Mouse (Mus musculus): ENCODE data around the gene Eif4g1.

- TF ChIP-seq CTCF (IDR thresholded peaks at IDR 0.05; ENCODE audit: insufficient read depth, low read depth, low read length) (no peak), POLR2A (IDR thresholded peaks at IDR 0.05; ENCODE audit: insufficient read depth, low read depth, low read length) (no peak)
Observed at GRCm38 (mm10) chr16:20705786-20706185, 37.7 kb downstream of the Eif4g1 start.
